In the genomic region with DNA sequence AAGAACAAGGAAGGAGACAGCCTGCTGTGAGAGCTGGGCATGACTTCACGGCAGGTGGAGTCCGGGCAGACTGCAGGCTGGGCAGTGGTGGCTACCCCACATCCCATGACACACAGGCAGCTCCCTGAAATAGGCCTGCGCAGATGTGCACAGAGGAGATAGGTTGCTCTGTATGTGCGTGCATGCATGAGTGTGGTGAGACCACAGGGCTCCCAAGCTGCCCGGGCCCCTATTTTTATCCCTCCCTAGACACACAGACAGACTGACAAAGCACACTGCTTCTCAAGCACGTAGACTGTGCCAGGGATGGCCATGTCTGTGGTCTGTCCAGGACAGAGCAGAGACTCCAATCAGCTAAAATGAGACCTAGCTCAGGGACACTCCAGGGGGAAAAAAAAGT, we compare ENCODE assay signal across 18 mouse cellular contexts. TPM values are rescaled to one million over a fixed set of nuclear protein-coding genes. Genes with fewer than 3 reads are reported as not detected.
"Had no signal": no experiment of that assay in that cellular context is flagged by ENCODE, and none has a peak within 500 bp of the region (broad histone marks: within the 10 kb centered on the region; RNA-seq: fewer than 3 reads in every experiment).

No protein-coding gene starts in this region.

- H3K4me2 ChIP-seq: lung, embryonic 14.5 days; midbrain, embryonic 12.5 days; neural tube, embryonic 13.5 days; neural tube, embryonic 15.5 days had no signal

- H3K9me3 ChIP-seq: midbrain, embryonic 10.5 days; midbrain, embryonic 12.5 days; neural tube, embryonic 13.5 days; neural tube, embryonic 15.5 days had no signal

- H3K4me3 ChIP-seq: midbrain, embryonic 10.5 days; midbrain, embryonic 12.5 days; neural tube, embryonic 13.5 days; neural tube, embryonic 15.5 days had no signal

- H3K9ac ChIP-seq: liver, embryonic 14.5 days; lung, embryonic 14.5 days; midbrain, embryonic 12.5 days; neural tube, embryonic 13.5 days; neural tube, embryonic 15.5 days had no signal

- H3K27ac ChIP-seq: liver, embryonic 14.5 days; midbrain, embryonic 10.5 days; midbrain, embryonic 12.5 days; neural tube, embryonic 13.5 days; neural tube, embryonic 15.5 days had no signal

- DNase-seq: lung, adult 18-20 months; lung, embryonic 14.5 days; lung, postnatal 10 days; lung, postnatal 4 days; midbrain, embryonic 14.5 days; retina, postnatal 1 day; right cerebral cortex, adult 18-20 months; right cerebral cortex, postnatal 25 days; right cerebral cortex, postnatal 4 days; spleen, adult 18-20 months; thymus, adult 18-20 months; thymus, postnatal 25 days had no signal

- H3K36me3 ChIP-seq: midbrain, embryonic 10.5 days; midbrain, embryonic 12.5 days; neural tube, embryonic 13.5 days; neural tube, embryonic 15.5 days had no signal

RNA-seq across cellular contexts. Expression of a gene that starts 10.7 kb away (rescaled TPM):
- total RNA-seq: midbrain, postnatal 0 days had no signal
- polyA plus RNA-seq: midbrain, embryonic 12.5 days; midbrain, embryonic 14.5 days; midbrain, postnatal 0 days had no signal
